Mouse (Mus musculus) stomach, embryonic 15.5 days (tissue): ENCODE results near the gene Zmiz1. TPM values are rescaled to one million over a fixed set of nuclear protein-coding genes. Genes with fewer than 3 reads are reported as not detected.

Experiments used
- ATAC-seq: fragments of 200-750 bp; cut with Nextera tagmentation; 2 replicates; pipeline ENCODE4 v1.8.0; 2017; ENCODE audit warnings: low read depth, moderate number of reproducible peaks, moderate TSS enrichment; ENCODE audit not compliant: insufficient read depth, low FRiP score
- H3K27ac ChIP-seq: fragments of 300-500 bp; sonication (generic); 2 replicates; pipeline ENCODE4 v1.5.1; 2015; ENCODE audit warnings: mild to moderate bottlenecking, inconsistent platforms
- H3K27me3 ChIP-seq: fragments of 300-500 bp; sonication (generic); replicated peaks from 2 replicates; pipeline ENCODE4 v1.6.1; 2015; ENCODE audit warnings: inconsistent platforms
- H3K36me3 ChIP-seq: fragments of 300-500 bp; sonication (generic); 2 replicates; pipeline ENCODE4 v1.6.1; 2015; ENCODE audit warnings: inconsistent platforms
- H3K4me1 ChIP-seq: fragments of 300-500 bp; sonication (generic); 2 replicates; pipeline ENCODE4 v1.6.1; 2015; ENCODE audit warnings: inconsistent platforms
- H3K4me2 ChIP-seq: fragments of 300-500 bp; sonication (generic); 2 replicates; pipeline ENCODE4 v1.6.1; 2015; ENCODE audit warnings: mild to moderate bottlenecking, inconsistent platforms
- H3K4me3 ChIP-seq: fragments of 300-500 bp; sonication (generic); replicated peaks from 2 replicates; pipeline ENCODE4 v1.5.1; 2015; ENCODE audit warnings: inconsistent platforms
- H3K9ac ChIP-seq: fragments of 300-500 bp; sonication (generic); 2 replicates; pipeline ENCODE4 v1.6.1; 2015; ENCODE audit warnings: inconsistent platforms
- H3K9me3 ChIP-seq: fragments of 300-500 bp; sonication (generic); 2 replicates; pipeline ENCODE4 v1.6.1; 2016; ENCODE audit warnings: inconsistent platforms
- WGBS: fragments of 180-500 bp; shearing (Covaris S2); methylation state at CpG from one replicate; pipeline ENCODE4 v1.1.7; 2015; 5-methylcytosine and 5-hydroxymethylcytosine counted together
- polyA plus RNA-seq: library from polyadenylated mRNA; unstranded; fragments of >200 nt; fragmentation: Nextera tagmentation; extraction: Ambion mirVana; gene quantifications from 2 replicates; pipeline ENCODE4 v1.2.1, GENCODE M21; 2015

Gene Zmiz1
- polyA plus RNA-seq, 1 experiment from 2014 or later, result 29.0 TPM

- H3K9me3 ChIP-seq, result no peaks in the 10 kb centered on the region
- no peaks in the 10 kb centered on the region for H3K36me3 ChIP-seq
- 0 out of 2 replicates have a peak overlapping the region, but pooled peaks have one; percentile 8 for H3K4me3 ChIP-seq
- H3K4me1 ChIP-seq, result peaks cover 57% of the 10 kb centered on the region
- no peak for ATAC-seq
- H3K27ac ChIP-seq, result peak overlapping the region; percentile 54
- H3K9ac ChIP-seq, result no peak overlapping the region
- H3K27me3 ChIP-seq, result no peaks in the 10 kb centered on the region
- 45% methylated on average over 14 of the region's 14 CpGs for WGBS
- H3K4me2 ChIP-seq, result peak overlapping the region; percentile 36
These were observed 151.6 kb downstream of the Zmiz1 start for GRCm38 (mm10) chr14:25610396-25611158.

DNA sequence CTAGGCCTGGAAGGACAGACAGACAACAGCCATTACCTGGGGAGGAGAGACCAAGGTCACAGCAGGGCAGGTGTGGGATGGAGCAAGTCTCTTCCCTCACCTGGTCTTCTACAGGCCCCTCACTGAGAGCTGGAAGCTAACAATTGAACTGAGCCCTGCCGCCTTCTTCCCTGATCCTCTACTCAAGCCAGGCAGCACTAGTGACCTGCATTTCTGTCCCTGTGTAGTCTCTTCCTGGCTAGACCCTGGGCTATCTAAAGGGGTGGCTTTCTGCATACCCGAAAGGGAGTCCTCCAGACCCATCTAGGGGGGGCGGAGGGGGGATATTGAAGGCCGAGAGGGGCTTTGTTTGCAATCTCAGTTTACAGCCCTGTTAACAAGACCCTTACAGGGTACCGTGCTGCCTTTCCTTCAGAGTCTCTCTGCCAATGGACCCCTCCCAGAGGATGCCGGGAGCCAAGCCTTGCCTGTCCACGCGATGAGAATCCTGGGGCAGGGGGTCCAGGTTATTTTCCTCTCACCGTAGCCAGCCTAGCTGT lies 152.2 kb downstream of the Zmiz1 start:
- Histone ChIP-seq H3K4me2 (peak overlapping the region; percentile 36), H3K27me3 (no peaks in the 10 kb centered on the region), H3K4me3 (no peak overlapping the region), H3K36me3 (no peaks in the 10 kb centered on the region), H3K9ac (no peak overlapping the region), H3K4me1 (peaks cover 52% of the 10 kb centered on the region), H3K27ac (peak overlapping the region; percentile 44), H3K9me3 (no peaks in the 10 kb centered on the region)
- ATAC-seq, result no peak
- WGBS, result 46% methylated on average over 9 of the region's 9 CpGs

DNA sequence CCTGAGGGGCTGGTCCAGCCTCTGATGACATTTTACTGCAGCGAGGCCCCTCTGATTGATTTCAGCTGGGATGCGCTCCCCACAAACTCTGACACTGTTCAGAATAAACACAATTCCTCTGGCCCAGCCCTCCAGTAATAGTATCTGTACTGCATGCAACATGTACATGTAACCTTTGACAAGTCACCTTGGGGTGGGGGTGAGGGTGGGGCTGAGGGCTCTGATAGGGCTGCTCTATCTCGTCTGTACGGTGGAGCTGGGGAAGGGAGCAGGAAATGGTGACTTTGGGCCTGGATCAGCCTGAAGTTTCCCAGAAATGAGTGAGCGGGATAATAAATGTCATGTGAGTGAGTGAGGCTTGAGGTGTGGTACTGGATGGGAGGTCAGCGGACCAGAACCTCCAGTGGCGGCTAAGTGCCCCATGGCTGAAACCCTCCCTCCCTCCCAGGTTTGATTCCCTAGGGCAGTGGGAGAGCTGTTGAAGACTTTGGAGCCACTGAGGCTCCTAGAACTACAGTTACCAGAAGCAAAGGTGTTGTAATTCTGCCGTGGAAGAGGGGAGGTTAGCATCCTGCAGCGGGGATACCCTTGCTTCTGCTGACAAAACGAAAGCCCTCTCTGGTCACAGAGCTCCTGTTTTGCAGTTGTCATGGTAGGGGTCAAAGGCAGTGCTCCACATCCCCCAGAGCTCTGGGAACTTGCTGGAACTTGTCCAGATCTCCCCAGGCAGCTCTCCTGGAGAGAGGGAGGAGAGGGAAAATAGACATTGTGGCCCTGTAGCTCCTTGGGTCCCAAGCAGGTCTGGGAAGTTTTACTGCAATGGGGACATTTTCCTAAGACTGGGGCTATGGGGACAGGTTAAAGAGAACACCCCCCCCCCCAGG lies 153.1 kb downstream of the Zmiz1 start:
- Histone ChIP-seq H3K9me3 (no peaks in the 10 kb centered on the region), H3K4me1 (peaks cover 44% of the 10 kb centered on the region), H3K36me3 (no peaks in the 10 kb centered on the region), H3K9ac (no peak overlapping the region), H3K27me3 (no peaks in the 10 kb centered on the region), H3K27ac (peak overlapping the region; percentile 44), H3K4me2 (no peak overlapping the region), H3K4me3 (no peak overlapping the region)
- ATAC-seq, result no peak
- 49% methylated on average over 10 of the region's 10 CpGs for WGBS

DNA sequence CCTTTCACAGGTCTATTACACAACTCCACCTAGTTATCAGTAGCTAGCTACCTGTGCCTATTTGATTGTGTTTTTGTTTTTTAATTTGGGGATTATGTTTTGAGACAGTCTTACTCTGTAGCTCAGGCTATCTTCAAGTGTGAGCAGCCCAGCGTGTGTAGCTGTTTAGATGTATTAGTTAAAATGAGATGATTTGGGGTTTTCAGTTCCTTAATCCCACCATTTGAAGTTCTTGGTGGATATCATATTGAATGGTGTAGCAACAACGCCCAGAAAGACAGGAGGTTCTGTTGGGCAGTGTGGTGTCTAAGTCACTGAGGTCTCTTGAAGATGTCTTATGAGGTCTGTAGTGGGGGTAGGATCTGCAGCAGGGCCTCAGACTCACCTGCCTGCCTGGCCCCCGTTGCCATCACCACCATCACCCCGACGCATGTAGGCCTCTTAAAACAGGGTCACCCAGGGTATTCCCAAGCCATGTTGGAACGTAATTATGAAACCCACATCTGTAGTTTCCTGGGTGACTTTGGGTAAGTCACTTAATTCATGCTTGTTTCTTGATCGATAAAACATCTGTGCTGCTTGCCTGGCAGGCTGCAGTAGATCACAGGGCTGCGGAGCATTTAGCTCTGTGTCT lies 155.1 kb downstream of the Zmiz1 start:
- H3K4me3 ChIP-seq, result no peak overlapping the region
- H3K27ac ChIP-seq, result peak overlapping the region; percentile 41; the same call in 1 of the 2 replicates
- no peaks in the 10 kb centered on the region for H3K9me3 ChIP-seq
- H3K36me3 ChIP-seq, result no peaks in the 10 kb centered on the region
- no peaks in the 10 kb centered on the region for H3K27me3 ChIP-seq
- ATAC-seq, result no peak
- H3K9ac ChIP-seq, result no peak overlapping the region
- WGBS, result 80% methylated on average over 8 of the region's 8 CpGs
- peaks cover 32% of the 10 kb centered on the region for H3K4me1 ChIP-seq
- no peak overlapping the region for H3K4me2 ChIP-seq

- no peaks in the 10 kb centered on the region for H3K9me3 ChIP-seq
- no peak overlapping the region for H3K9ac ChIP-seq
- no peak overlapping the region for H3K4me2 ChIP-seq
- H3K27me3 ChIP-seq, result no peaks in the 10 kb centered on the region
- H3K4me3 ChIP-seq, result no peak overlapping the region
- 0 out of 2 replicates have a peak, but pooled peaks have one; percentile 7 for ATAC-seq
- 55% methylated on average over 5 of the region's 5 CpGs for WGBS
- no peaks in the 10 kb centered on the region for H3K36me3 ChIP-seq
- peaks cover 28% of the 10 kb centered on the region for H3K4me1 ChIP-seq
- H3K27ac ChIP-seq, result peak overlapping the region; percentile 41
These were observed 155.7 kb downstream of the Zmiz1 start for GRCm38 (mm10) chr14:25614684-25615083.

- H3K27me3 ChIP-seq, result no peaks in the 10 kb centered on the region
- H3K4me2 ChIP-seq, result no peak overlapping the region
- no peak overlapping the region for H3K4me3 ChIP-seq
- no peak overlapping the region for H3K9ac ChIP-seq
- H3K27ac ChIP-seq, result no peak overlapping the region; the same call in none of the 2 replicates
- peaks cover 19% of the 10 kb centered on the region for H3K4me1 ChIP-seq
- 75% methylated on average over 8 of the region's 8 CpGs for WGBS
- no peaks in the 10 kb centered on the region for H3K9me3 ChIP-seq
- ATAC-seq, result no peak
- H3K36me3 ChIP-seq, result no peaks in the 10 kb centered on the region
These were observed 156.6 kb downstream of the Zmiz1 start for GRCm38 (mm10) chr14:25615602-25616001.

- H3K27ac ChIP-seq, result peak overlapping the region; percentile 5; the same call in 1 of the 2 replicates
- no peak overlapping the region; the same call in 1 of the 2 replicates for H3K4me2 ChIP-seq
- no peak overlapping the region for H3K4me3 ChIP-seq
- peaks cover 16% of the 10 kb centered on the region for H3K4me1 ChIP-seq
- no peaks in the 10 kb centered on the region for H3K9me3 ChIP-seq
- 66% methylated on average over 15 of the region's 15 CpGs for WGBS
- ATAC-seq, result no peak
- no peaks in the 10 kb centered on the region for H3K27me3 ChIP-seq
- H3K36me3 ChIP-seq, result no peaks in the 10 kb centered on the region
- no peak overlapping the region for H3K9ac ChIP-seq
These were observed 157.2 kb downstream of the Zmiz1 start for GRCm38 (mm10) chr14:25616009-25616723.

DNA sequence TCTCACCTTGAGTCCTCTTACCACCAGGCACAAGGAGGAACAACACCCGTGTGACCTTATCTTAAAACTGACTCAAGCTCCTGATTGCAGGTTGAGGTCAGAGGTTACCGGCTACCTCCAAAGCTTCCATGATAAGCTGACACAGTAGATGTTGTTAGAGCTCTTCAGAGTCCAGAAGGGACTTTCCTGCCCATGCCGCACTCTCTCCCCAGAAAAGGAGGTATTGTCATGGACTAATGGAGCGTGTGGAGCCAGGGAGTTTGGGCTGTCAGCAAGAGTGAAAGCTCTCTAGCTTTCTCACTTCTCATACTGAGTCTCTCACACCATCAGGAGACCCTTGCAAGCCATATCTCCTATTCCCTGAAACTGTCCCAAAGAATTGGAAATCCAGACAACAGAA lies 158.3 kb downstream of the Zmiz1 start:
- H3K4me2 ChIP-seq, result no peak overlapping the region
- H3K36me3 ChIP-seq, result no peaks in the 10 kb centered on the region
- no peak overlapping the region for H3K9ac ChIP-seq
- no peak for ATAC-seq
- no peak overlapping the region for H3K4me3 ChIP-seq
- no peak overlapping the region for H3K27ac ChIP-seq
- H3K27me3 ChIP-seq, result no peaks in the 10 kb centered on the region
- H3K4me1 ChIP-seq, result peaks cover 6% of the 10 kb centered on the region
- WGBS, result 58% methylated on average over 4 of the region's 4 CpGs
- H3K9me3 ChIP-seq, result no peaks in the 10 kb centered on the region

DNA sequence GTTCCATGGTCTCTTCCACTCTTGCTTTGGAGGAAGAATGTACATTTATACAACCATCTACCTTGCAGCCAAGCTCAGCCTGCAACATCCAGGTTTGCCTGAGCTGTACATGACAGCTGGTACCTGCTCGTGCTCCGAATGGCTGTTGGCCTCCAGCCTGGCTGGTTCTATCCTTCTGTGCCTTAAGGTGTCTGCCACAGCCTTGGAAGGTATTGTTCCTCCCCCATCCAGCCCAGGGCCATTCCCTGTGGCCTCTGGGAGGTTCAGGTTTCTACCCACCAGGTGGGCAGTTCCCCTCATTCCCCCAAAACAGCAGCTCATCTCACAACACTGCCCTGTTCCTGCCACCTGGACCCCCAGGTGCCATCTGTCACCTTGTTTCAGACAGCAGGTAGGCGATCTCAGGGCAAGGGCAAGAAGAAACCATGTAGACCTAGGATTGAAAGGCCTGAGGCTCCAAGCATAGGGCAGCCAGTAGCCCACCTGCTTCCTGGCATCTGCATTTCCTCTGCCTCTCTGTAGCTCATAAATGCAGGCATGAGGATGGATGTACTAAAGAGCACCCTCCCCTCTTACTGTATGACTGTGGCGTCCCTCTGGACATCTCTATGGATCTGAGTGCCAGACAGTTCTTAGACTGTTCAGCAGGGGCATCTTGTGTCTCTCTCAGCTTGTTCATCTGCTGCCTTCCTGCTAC lies 160.2 kb downstream of the Zmiz1 start:
- WGBS, result 82% methylated on average over 4 of the region's 4 CpGs
- H3K9ac ChIP-seq, result no peak overlapping the region
- H3K9me3 ChIP-seq, result no peaks in the 10 kb centered on the region
- no peaks in the 10 kb centered on the region for H3K27me3 ChIP-seq
- no peak overlapping the region for H3K4me3 ChIP-seq
- peaks cover 17% of the 10 kb centered on the region for H3K4me1 ChIP-seq
- ATAC-seq, result no peak
- no peaks in the 10 kb centered on the region for H3K36me3 ChIP-seq
- H3K4me2 ChIP-seq, result no peak overlapping the region
- H3K27ac ChIP-seq, result no peak overlapping the region

DNA sequence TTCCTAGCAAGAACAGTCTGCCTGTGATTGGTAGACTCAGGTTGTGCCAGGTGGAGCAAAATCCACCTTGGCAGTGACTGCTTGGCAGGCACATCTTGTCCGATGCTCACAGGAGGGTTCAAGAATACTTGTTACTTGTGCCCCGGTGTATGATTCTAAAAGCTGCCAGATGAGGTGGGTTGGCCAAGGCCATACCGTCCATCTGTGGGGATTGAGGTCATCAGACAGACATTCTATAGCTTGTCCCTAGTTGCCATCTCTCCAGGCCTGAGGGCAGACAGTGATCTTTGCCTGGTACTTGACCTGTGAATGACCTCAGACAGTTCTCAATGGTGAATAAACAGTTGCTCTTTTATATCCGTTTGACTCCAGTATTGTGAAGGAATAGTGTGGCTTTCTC lies 161.8 kb downstream of the Zmiz1 start:
- Histone ChIP-seq H3K27me3 (no peaks in the 10 kb centered on the region), H3K4me3 (no peak overlapping the region), H3K4me2 (no peak overlapping the region), H3K9me3 (no peaks in the 10 kb centered on the region), H3K36me3 (no peaks in the 10 kb centered on the region), H3K9ac (no peak overlapping the region), H3K4me1 (peaks cover 18% of the 10 kb centered on the region), H3K27ac (no peak overlapping the region)
- no peak for ATAC-seq
- WGBS, result 49% methylated on average over 4 of the region's 4 CpGs

GRCm38 (mm10) chr14:25623698-25624097 lies 164.7 kb downstream of the Zmiz1 start:
- 38% methylated on average over 7 of the region's 7 CpGs for WGBS
- Histone ChIP-seq H3K9me3 (no peaks in the 10 kb centered on the region), H3K4me1 (peaks cover 21% of the 10 kb centered on the region), H3K27ac (peak overlapping the region; percentile 33; the same call in 1 of the 2 replicates), H3K36me3 (no peaks in the 10 kb centered on the region), H3K27me3 (no peaks in the 10 kb centered on the region), H3K9ac (no peak overlapping the region), H3K4me2 (no peak overlapping the region), H3K4me3 (no peak overlapping the region)
- ATAC-seq, result no peak
